Mouse (Mus musculus): ENCODE measurements at regions not wholly inside any gene's neighbourhood (a gene's known extent, or its start where the extent isn't known, plus 50 kb on each side); places are given as distances from the start of the nearest gene placed in this dataset.

DNA sequence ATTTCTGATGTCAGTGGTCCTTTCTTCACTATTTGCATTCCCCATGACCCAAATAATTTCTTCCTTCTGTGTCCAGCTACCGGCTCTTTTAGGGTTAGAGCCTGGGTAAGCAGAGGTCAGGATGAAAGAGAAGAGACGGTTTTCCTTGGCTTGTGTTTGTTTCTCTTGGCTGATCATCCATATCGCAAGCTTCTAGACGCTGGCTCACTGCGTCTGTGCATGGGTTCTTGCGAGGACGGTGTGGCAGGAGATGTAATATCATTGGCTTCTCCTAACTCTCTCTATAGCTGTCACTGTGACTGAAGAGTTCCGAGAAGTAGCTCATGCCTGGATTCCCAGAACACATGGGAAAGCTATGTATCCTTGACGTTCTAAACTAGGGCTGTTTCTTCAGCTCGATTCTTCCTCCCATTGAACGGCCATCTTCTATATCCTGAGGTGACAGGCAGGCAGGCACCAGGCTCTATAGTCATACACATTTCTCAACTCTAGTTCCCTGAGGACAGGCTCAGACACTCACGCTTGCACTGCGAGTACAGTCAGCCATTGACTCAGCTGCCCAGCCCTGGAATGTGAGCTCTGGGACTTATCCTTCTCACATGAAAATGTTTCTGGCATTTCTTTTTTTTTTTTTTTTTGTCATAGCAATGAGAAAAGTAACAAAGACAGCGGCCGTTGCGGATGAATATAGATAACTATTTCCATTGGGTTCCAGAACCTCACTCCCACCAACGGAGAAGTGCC, 85.0 kb downstream of the Bach1 start:
- no peak for DNase-seq (ENCODE audit: low spot score in 2 of 2)

DNA sequence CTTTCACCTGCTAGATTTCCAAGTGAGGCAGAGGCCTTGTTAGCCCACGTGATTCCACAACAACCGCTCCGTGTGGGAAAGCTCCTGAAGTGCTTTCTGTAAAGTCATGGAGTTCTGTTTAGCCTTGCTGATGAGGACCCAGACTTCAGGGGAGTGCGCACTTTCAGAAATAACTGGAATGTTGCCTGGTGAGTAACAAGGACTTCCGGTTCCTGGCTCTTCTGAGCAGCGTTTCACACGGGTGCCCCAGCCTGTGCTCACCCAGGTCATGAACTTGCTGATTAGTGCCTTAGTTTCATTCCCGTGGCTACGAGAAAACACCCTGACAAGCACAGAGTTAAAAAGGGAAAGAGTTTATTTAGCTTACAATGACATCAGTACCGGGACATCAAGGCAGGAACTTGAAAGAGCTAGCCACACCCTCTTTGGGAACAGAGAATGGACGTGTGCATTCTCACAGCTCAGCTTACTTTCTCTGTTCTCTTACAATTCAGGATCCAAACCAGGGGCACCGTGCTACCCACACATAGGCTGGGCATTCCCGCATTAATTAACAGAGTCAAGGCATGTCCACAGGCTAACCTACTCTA, 85.8 kb downstream of the Bach1 start:
- no peak for DNase-seq (ENCODE audit: low spot score in 2 of 2)

DNA sequence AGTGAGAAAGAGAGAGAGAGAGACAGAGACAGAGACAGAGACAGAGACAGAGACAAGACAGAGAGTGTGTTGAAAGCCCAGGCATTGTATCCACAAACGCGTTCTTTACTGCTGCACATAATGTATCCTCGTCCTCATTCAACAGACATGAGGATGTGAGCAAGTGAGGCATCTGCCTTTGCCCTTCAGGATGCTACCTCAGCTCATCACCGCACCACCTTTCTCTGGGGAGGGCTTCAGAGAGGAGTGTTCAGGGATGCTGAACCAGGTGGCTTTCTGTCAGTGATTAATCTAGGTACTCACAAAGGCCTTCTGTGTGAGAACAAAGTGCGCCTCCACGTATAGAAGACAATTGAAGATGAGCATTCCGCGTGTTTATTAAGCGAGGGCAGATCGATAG, 90.8 kb downstream of the Bach1 start:
- no peak for DNase-seq (ENCODE audit: low spot score in 2 of 2)

- DNase-seq (ENCODE audit: low spot score in 2 of 2), result no peak
Observed at GRCm38 (mm10) chr16:87789957-87790356, 91.2 kb downstream of the Bach1 start.

- DNase-seq (ENCODE audit: low spot score in 2 of 2), result peak; percentile 39 to 51
Observed at GRCm38 (mm10) chr16:87796514-87797248, 97.9 kb downstream of the Bach1 start.

GRCm38 (mm10) chr16:87802317-87802716, 103.6 kb downstream of the Bach1 start:
- DNase-seq (ENCODE audit: low spot score in 2 of 2), result no peak

GRCm38 (mm10) chr16:87817590-87817989, 118.8 kb downstream of the Bach1 start:
- no peak for DNase-seq (ENCODE audit: low spot score in 2 of 2)

GRCm38 (mm10) chr16:87834296-87834695, 135.6 kb downstream of the Bach1 start:
- no peak for DNase-seq (ENCODE audit: low spot score in 2 of 2)

- DNase-seq (ENCODE audit: low spot score in 2 of 2), result peak; percentile 74 to 90
Observed at GRCm38 (mm10) chr16:87840949-87841546, 142.3 kb downstream of the Bach1 start.
